Mouse (Mus musculus) spleen, adult 12 weeks (tissue): ENCODE data around the gene Pam16.

Experiments
- DNase-seq: peaks from one replicate; pipeline ENCODE4 v3.0.0; 2022; ENCODE audit warnings: low spot score

Gene Pam16

GRCm38 (mm10) chr16:4624481-4625110, at the start of gene Pam16:
TSS of gene Pam16 (minus strand) at chr16:4624988.
- DNase-seq: peak; percentile 81

- peak; percentile 12 for DNase-seq
Observed at GRCm38 (mm10) chr16:4674091-4674490, 49.3 kb upstream of the Pam16 start.

- DNase-seq: no peak
Observed at GRCm38 (mm10) chr16:4670317-4670716, 45.5 kb upstream of the Pam16 start.

GRCm38 (mm10) chr16:4667190-4667808, 42.5 kb upstream of the Pam16 start:
- peak; percentile 65 for DNase-seq

GRCm38 (mm10) chr16:4665726-4666125, 40.9 kb upstream of the Pam16 start:
- DNase-seq: no peak

- no peak for DNase-seq
Observed at GRCm38 (mm10) chr16:4663806-4664205, 39.0 kb upstream of the Pam16 start.

GRCm38 (mm10) chr16:4661605-4662004, 36.8 kb upstream of the Pam16 start:
- no peak for DNase-seq

GRCm38 (mm10) chr16:4659326-4659725, 34.5 kb upstream of the Pam16 start:
- no peak for DNase-seq

- DNase-seq: no peak
Observed at GRCm38 (mm10) chr16:4658781-4659245, 34.0 kb upstream of the Pam16 start.

- DNase-seq: no peak
Observed at GRCm38 (mm10) chr16:4656571-4657081, 31.8 kb upstream of the Pam16 start.

- no peak for DNase-seq
Observed at GRCm38 (mm10) chr16:4655764-4656570, 31.2 kb upstream of the Pam16 start.

- no peak for DNase-seq
Observed at GRCm38 (mm10) chr16:4655251-4655734, 30.5 kb upstream of the Pam16 start.

GRCm38 (mm10) chr16:4654706-4655105, 29.9 kb upstream of the Pam16 start:
- DNase-seq: no peak

GRCm38 (mm10) chr16:4652707-4653416, 28.1 kb upstream of the Pam16 start:
- no peak for DNase-seq

- DNase-seq: no peak
Observed at GRCm38 (mm10) chr16:4651624-4652023, 26.8 kb upstream of the Pam16 start.

GRCm38 (mm10) chr16:4651081-4651480, 26.3 kb upstream of the Pam16 start:
- no peak for DNase-seq

GRCm38 (mm10) chr16:4650161-4650560, 25.4 kb upstream of the Pam16 start:
- DNase-seq: no peak

- no peak for DNase-seq
Observed at GRCm38 (mm10) chr16:4649692-4650091, 24.9 kb upstream of the Pam16 start.

- DNase-seq: no peak
Observed at GRCm38 (mm10) chr16:4649211-4649610, 24.4 kb upstream of the Pam16 start.

- no peak for DNase-seq
Observed at GRCm38 (mm10) chr16:4648416-4649023, 23.7 kb upstream of the Pam16 start.

GRCm38 (mm10) chr16:4647651-4648141, 22.9 kb upstream of the Pam16 start:
- DNase-seq: no peak
